Mouse (Mus musculus) frontal cortex, postnatal 14 days (tissue): ENCODE data around the gene Ccr10.

ENCODE experiments used
- DNase-seq, 2 experiments: peaks; one replicate each; pipeline ENCODE4 v3.0.0; 2022; ENCODE audit warnings: low spot score in 2 of 2

Ccr10 gene

GRCm38 (mm10) chr11:101188166-101188805 lies 13.0 kb upstream of the Ccr10 start:
- DNase-seq: no peak

GRCm38 (mm10) chr11:101187541-101187940 lies 12.3 kb upstream of the Ccr10 start:
- DNase-seq: no peak

GRCm38 (mm10) chr11:101186526-101187247 lies 11.4 kb upstream of the Ccr10 start:
- no peak for DNase-seq

- no peak for DNase-seq
These were observed 10.2 kb upstream of the Ccr10 start for GRCm38 (mm10) chr11:101185441-101185840.

GRCm38 (mm10) chr11:101184984-101185383 lies 9.7 kb upstream of the Ccr10 start:
- no peak for DNase-seq

GRCm38 (mm10) chr11:101182771-101183517 lies 7.7 kb upstream of the Ccr10 start:
- DNase-seq: no peak

GRCm38 (mm10) chr11:101181961-101182360 lies 6.7 kb upstream of the Ccr10 start:
- no peak for DNase-seq

GRCm38 (mm10) chr11:101180846-101181740 lies 5.8 kb upstream of the Ccr10 start:
- DNase-seq: no peak

GRCm38 (mm10) chr11:101180261-101180660 lies 5.0 kb upstream of the Ccr10 start:
- DNase-seq: no peak

- no peak for DNase-seq
These were observed 4.1 kb upstream of the Ccr10 start for GRCm38 (mm10) chr11:101179306-101179705.

- DNase-seq: no peak
These were observed 3.1 kb upstream of the Ccr10 start for GRCm38 (mm10) chr11:101178061-101179058.

GRCm38 (mm10) chr11:101176933-101177773 lies 1.9 kb upstream of the Ccr10 start:
- DNase-seq: peak in 1 of 2 experiments; percentile 64

GRCm38 (mm10) chr11:101176117-101176691 lies 961 bp upstream of the Ccr10 start:
- DNase-seq: no peak

GRCm38 (mm10) chr11:101175636-101176116 lies 433 bp upstream of the Ccr10 start:
- DNase-seq: no peak

GRCm38 (mm10) chr11:101174389-101174745 lies 876 bp downstream of the Ccr10 start:
- no peak for DNase-seq

- DNase-seq: peak in 1 of 2 experiments; percentile 62
These were observed 1.4 kb downstream of the Ccr10 start for GRCm38 (mm10) chr11:101173631-101174388.

- DNase-seq: no peak
These were observed 2.1 kb downstream of the Ccr10 start for GRCm38 (mm10) chr11:101173112-101173511.

- no peak for DNase-seq
These were observed 2.8 kb downstream of the Ccr10 start for GRCm38 (mm10) chr11:101172434-101172815.
